ENCODE assay signal across 8 mouse cellular contexts in the genomic region with DNA sequence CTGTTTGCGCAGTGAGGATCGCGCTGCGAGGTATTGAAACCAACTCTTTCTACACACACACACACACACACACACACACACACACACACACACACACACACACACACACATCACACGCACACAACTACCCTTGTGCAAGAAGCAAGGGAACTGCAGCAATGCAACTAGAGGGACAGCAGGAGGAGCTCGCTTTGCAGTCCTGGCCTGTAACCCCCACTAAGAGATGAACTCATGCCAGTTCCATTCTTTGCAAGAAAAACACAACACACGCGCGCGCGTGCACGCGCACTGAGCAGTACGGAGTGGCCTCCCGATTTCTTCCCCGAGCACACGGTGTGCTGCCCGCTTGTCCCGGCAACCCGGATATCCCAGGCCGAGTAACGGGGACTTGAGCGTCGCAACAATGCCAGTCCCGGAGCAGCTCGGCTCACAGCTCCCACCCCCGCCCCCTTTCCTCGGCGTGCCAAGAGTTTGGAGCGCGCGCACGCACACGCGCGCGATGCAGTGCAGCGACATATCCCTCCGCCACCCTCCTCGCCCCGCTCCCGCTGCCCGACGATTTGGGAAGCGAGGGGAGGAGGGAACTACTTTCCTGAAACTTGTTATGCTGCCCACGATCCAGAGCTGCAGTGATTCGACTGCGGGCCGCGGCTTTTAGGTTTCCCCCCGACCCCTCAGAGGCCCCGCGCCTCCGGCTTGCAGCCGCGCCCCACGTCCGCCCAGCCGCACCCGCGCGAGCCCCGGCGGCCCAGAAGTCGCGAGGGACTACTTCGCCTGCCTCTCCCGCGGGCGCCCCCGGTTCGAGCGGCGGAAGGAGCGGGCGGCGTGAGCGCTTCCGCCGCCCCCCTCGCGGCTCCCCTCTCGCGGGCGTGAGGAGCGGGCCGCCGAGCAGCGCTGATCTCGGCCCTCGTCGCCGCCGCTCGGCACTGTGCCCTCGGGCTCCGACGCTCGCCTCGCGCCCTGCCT. TPM values are rescaled to one million over a fixed set of nuclear protein-coding genes. Genes with fewer than 3 reads are reported as not detected.
A peak's percentile ranks its signal among the peaks of the same experiment; 100 is the strongest.
DNase-seq lines count a peak whose midpoint lies in the region; ATAC-seq and TF ChIP-seq lines count a peak whose summit lies in the region.

No protein-coding gene starts in this region.

- TF ChIP-seq POLR2A in testis, adult 2 months (IDR thresholded peaks at IDR 0.05; ENCODE audit: control insufficient read depth, low read depth, low read length) = peak; percentile 47

- peak overlapping the region; percentile 89 for H3K4me3 ChIP-seq in E14TG2a.4 (replicated peaks; ENCODE audit: low read length)
- peak overlapping the region; percentile 99 for H3K4me3 ChIP-seq in forebrain, embryonic 12.5 days (replicated peaks)
- peak overlapping the region; percentile 98 for H3K4me3 ChIP-seq in heart, postnatal 0 days (ENCODE audit: low read depth, low read length)
- H3K4me3 ChIP-seq in liver, embryonic 16.5 days (ENCODE audit: low read depth, low read length) = peak overlapping the region; percentile 78
- H3K4me3 ChIP-seq in neural tube, embryonic 13.5 days = peak overlapping the region; percentile 91
- H3K4me3 ChIP-seq in testis, adult 2 months (ENCODE audit: control insufficient read depth, low read depth, low read length) = peak overlapping the region; percentile 86

- peak; percentile 85 for ATAC-seq in forebrain, embryonic 12.5 days (ENCODE audit: low FRiP score)
- ATAC-seq in heart, postnatal 0 days (ENCODE audit: insufficient read depth, low read depth) = peak; percentile 75
- ATAC-seq in liver, embryonic 16.5 days (ENCODE audit: low read depth) = peak; percentile 68
- ATAC-seq in neural tube, embryonic 13.5 days (ENCODE audit: low read depth) = peak; percentile 84

- peak overlapping the region; percentile 70 for H3K4me2 ChIP-seq in forebrain, embryonic 12.5 days
- H3K4me2 ChIP-seq in heart, postnatal 0 days (ENCODE audit: low read depth, low read length) = peak overlapping the region; percentile 76
- H3K4me2 ChIP-seq in liver, embryonic 16.5 days (ENCODE audit: low read depth, low read length) = peak overlapping the region; percentile 90
- peak overlapping the region; percentile 79 for H3K4me2 ChIP-seq in neural tube, embryonic 13.5 days

- H3K9ac ChIP-seq in forebrain, embryonic 12.5 days = peak overlapping the region; percentile 99
- H3K9ac ChIP-seq in heart, postnatal 0 days (replicated peaks; ENCODE audit: low read depth, low read length) = peak overlapping the region; percentile 98
- peak overlapping the region; percentile 79 for H3K9ac ChIP-seq in liver, embryonic 16.5 days (ENCODE audit: low read depth, low read length)
- H3K9ac ChIP-seq in neural tube, embryonic 13.5 days = peak overlapping the region; percentile 98

- no peak for TF ChIP-seq CTCF in E14TG2a.4 (conservative IDR thresholded peaks at IDR 0.05; ENCODE audit: low read length)
- peak; percentile 60 for TF ChIP-seq CTCF in heart, postnatal 0 days (IDR thresholded peaks at IDR 0.05; ENCODE audit: low read depth)
- TF ChIP-seq CTCF in testis, adult 2 months (IDR thresholded peaks at IDR 0.05; ENCODE audit: control insufficient read depth, insufficient read depth, insufficient replicate concordance, low read depth, low read length) = peak; percentile 44; the same call in 1 of the 2 replicates

- peaks cover 20% of the 10 kb centered on the region for H3K27me3 ChIP-seq in E14TG2a.4 (ENCODE audit: insufficient read depth, low read length)
- peaks cover 7% of the 10 kb centered on the region for H3K27me3 ChIP-seq in forebrain, embryonic 12.5 days
- no peaks in the 10 kb centered on the region for H3K27me3 ChIP-seq in heart, postnatal 0 days (ENCODE audit: control insufficient read depth, insufficient read depth, low read length)
- no peaks in the 10 kb centered on the region for H3K27me3 ChIP-seq in liver, embryonic 16.5 days (ENCODE audit: control insufficient read depth, insufficient read depth, low read depth, low read length)
- no peaks in the 10 kb centered on the region for H3K27me3 ChIP-seq in neural tube, embryonic 13.5 days
- no peaks in the 10 kb centered on the region for H3K27me3 ChIP-seq in testis, adult 2 months (ENCODE audit: control insufficient read depth, insufficient read depth, low read length)

- under 1% methylated on average over 100 of the region's 101 CpGs for WGBS in forebrain, embryonic 12.5 days
- under 1% methylated on average over 89 of the region's 101 CpGs for WGBS in heart, postnatal 0 days
- under 1% methylated on average over 84 of the region's 101 CpGs for WGBS in liver, embryonic 16.5 days (ENCODE audit: insufficient replicate concordance)
- 1% methylated on average over 80 of the region's 101 CpGs for WGBS in neural tube, embryonic 13.5 days

- peak; percentile 81 for DNase-seq in c-Kit-positive CD71-positive TER-119-positive erythroid progenitor cells, embryonic 14.5 days (ENCODE audit: low spot score)
- peak; percentile 94 for DNase-seq in heart, postnatal 0 days (ENCODE audit: low spot score)
- peak; percentile 90 to 95 for DNase-seq in kidney, postnatal 4 days

- no peak; the same call in 1 of the 2 replicates for TF ChIP-seq EP300 in heart, postnatal 0 days (IDR thresholded peaks at IDR 0.05; ENCODE audit: low read depth)

- H3K36me3 ChIP-seq in E14TG2a.4 (ENCODE audit: insufficient read depth, low read length) = no peaks in the 10 kb centered on the region; the same call in 1 of the 2 replicates
- no peaks in the 10 kb centered on the region for H3K36me3 ChIP-seq in forebrain, embryonic 12.5 days (replicated peaks)
- no peaks in the 10 kb centered on the region for H3K36me3 ChIP-seq in heart, postnatal 0 days (replicated peaks; ENCODE audit: control insufficient read depth, insufficient read depth, low read length)
- H3K36me3 ChIP-seq in liver, embryonic 16.5 days (ENCODE audit: control insufficient read depth, insufficient read depth) = no peaks in the 10 kb centered on the region
- no peaks in the 10 kb centered on the region for H3K36me3 ChIP-seq in neural tube, embryonic 13.5 days
- no peaks in the 10 kb centered on the region for H3K36me3 ChIP-seq in testis, adult 2 months (ENCODE audit: control insufficient read depth, insufficient read depth, low read length)

- H3K9me3 ChIP-seq in E14TG2a.4 (ENCODE audit: low read length) = no peaks in the 10 kb centered on the region
- H3K9me3 ChIP-seq in forebrain, embryonic 12.5 days = no peaks in the 10 kb centered on the region
- no peaks in the 10 kb centered on the region for H3K9me3 ChIP-seq in heart, postnatal 0 days (replicated peaks; ENCODE audit: control insufficient read depth, low read length)
- no peaks in the 10 kb centered on the region for H3K9me3 ChIP-seq in liver, embryonic 16.5 days (replicated peaks; ENCODE audit: control insufficient read depth, low read length)
- H3K9me3 ChIP-seq in neural tube, embryonic 13.5 days = no peaks in the 10 kb centered on the region

- peaks cover 33% of the 10 kb centered on the region for H3K4me1 ChIP-seq in E14TG2a.4 (replicated peaks; ENCODE audit: low read depth, low read length)
- H3K4me1 ChIP-seq in forebrain, embryonic 12.5 days = peaks cover 13% of the 10 kb centered on the region
- H3K4me1 ChIP-seq in heart, postnatal 0 days (ENCODE audit: control insufficient read depth, insufficient read depth) = peaks cover 9% of the 10 kb centered on the region
- peaks cover 7% of the 10 kb centered on the region; the same call in 1 of the 2 replicates for H3K4me1 ChIP-seq in liver, embryonic 16.5 days (ENCODE audit: control insufficient read depth, low read depth, low read length)
- H3K4me1 ChIP-seq in neural tube, embryonic 13.5 days (replicated peaks) = peaks cover 24% of the 10 kb centered on the region
- peaks cover 8% of the 10 kb centered on the region for H3K4me1 ChIP-seq in testis, adult 2 months (ENCODE audit: control insufficient read depth, insufficient read depth, low read length)

- H3K27ac ChIP-seq in forebrain, embryonic 12.5 days = peak overlapping the region; percentile 100
- peak overlapping the region; percentile 99 for H3K27ac ChIP-seq in heart, postnatal 0 days (ENCODE audit: low read depth)
- peak overlapping the region; percentile 85 for H3K27ac ChIP-seq in liver, embryonic 16.5 days (ENCODE audit: low read length)
- peak overlapping the region; percentile 99 for H3K27ac ChIP-seq in neural tube, embryonic 13.5 days (replicated peaks)
- peak overlapping the region; percentile 95 for H3K27ac ChIP-seq in testis, adult 2 months (ENCODE audit: control insufficient read depth, insufficient read depth, low read depth, low read length)

RNA-seq across cellular contexts. Expression of a gene that starts 0.6 kb away (rescaled TPM):
- polyA plus RNA-seq in forebrain, embryonic 12.5 days (2016; fragmentation: Nextera tagmentation; extraction: Ambion mirVana) = 13.5 and 19.5 TPM in 2 replicates
- 13.6 and 19.4 TPM in 2 replicates for total RNA-seq in heart, postnatal 0 days (2014; rRNA removed; ENCODE audit: low replicate concordance)
- 5.1 and 5.2 TPM in 2 replicates for polyA plus RNA-seq in heart, postnatal 0 days (2015; fragmentation: Nextera tagmentation; extraction: Ambion mirVana)
- polyA plus RNA-seq in liver, embryonic 16.5 days (2015; fragmentation: Nextera tagmentation; extraction: Ambion mirVana) = 1.1 and 1.4 TPM in 2 replicates
- polyA plus RNA-seq in neural tube, embryonic 13.5 days (2015; fragmentation: Nextera tagmentation; extraction: Ambion mirVana) = 11.8 and 12.5 TPM in 2 replicates
- polyA plus RNA-seq in testis, adult 2 months (2012; rRNA removed) = 0.76 and 1.0 TPM in 2 replicates

Comparison
In these comparisons a context has a peak if more than half of its experiments do, and no peak if none do; other contexts are left out.
1. Peak in every context shown above with its lines: DNase-seq, ATAC-seq, H3K4me3 ChIP-seq and H3K27ac ChIP-seq.